Mouse (Mus musculus) megakaryocyte progenitor cell, adult 5-6 weeks (primary cell): ENCODE results near the gene Hs2st1. TPM values are rescaled to one million over a fixed set of nuclear protein-coding genes. Genes with fewer than 3 reads are reported as not detected.

Source experiments
- ATAC-seq: replicated peaks from 2 replicates; pipeline ENCODE4 v1.8.0; 2016; ENCODE audit warnings: mild to moderate bottlenecking, moderate TSS enrichment, inconsistent platforms; ENCODE audit not compliant: poor library complexity
- total RNA-seq, 2 experiments: library from RNA; stranded (forward) in 1 of 2; stranded (reverse) in 1 of 2; fragments of 157-497, 149-512 nt in 1 of 2; fragments of 200-1000 nt in 1 of 2; gene quantifications; 2 replicates each; pipeline versions ENCODE4 v1.2.3 to v1.2.4; 2015 to 2017

Hs2st1 gene
- total RNA-seq, 2 experiments from 2014 or later: 11.8 to 15.7 TPM

DNA sequence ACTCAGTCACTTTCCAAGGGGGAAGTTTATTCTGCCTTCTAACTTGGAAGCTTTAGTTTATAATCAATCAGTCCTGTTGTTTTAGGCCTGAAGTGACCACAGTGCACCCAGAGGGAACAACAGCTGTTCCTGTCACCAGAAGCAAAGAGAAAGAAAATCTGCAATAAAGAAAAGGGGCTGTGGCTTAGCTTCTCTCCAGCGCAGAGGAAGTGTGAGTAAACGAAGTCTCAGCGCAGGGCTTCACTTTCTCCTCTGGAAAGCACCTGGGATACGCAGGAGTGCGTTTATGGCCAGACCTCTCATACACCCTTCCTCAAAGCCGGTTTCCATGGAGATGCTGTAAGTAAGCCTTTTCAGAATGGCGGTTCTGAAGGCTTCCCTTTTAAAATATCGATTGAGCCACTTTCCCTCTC lies 110.7 kb downstream of the Hs2st1 start:
- no peak for ATAC-seq

DNA sequence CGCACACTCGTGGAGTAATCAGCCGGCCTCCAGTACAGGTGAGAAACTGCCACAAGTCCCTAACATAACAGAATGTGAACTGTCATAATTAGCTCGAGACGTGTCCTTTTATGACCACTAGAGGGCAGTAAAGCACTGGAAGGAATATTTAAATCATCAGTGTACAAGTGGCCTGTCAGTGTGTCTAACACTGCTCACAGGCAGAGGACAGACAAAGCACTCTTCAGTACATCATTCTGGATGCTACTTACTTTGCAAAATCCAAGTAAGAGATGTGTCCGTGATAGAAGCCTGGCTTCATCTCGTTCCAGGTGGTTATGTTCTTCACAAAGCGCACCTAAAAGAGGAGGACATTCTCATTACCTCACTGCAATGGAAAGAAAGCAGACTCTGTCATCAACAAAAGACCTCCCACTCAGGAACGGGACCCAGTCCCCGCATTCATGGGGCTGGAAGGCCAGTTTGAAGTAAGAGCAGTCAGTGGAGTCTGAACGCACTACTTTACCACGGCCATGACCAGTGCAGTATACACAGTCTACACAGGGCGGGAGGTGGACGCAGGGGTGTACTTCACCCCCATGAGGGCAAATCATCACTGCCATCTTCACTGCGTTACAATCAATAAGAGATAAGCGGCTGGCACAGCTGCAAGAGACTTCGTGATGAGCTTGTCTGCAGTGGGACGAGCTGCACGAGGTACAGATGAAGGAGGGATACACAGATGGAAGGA lies 116.1 kb downstream of the Hs2st1 start:
- peak; percentile 95 for ATAC-seq

DNA sequence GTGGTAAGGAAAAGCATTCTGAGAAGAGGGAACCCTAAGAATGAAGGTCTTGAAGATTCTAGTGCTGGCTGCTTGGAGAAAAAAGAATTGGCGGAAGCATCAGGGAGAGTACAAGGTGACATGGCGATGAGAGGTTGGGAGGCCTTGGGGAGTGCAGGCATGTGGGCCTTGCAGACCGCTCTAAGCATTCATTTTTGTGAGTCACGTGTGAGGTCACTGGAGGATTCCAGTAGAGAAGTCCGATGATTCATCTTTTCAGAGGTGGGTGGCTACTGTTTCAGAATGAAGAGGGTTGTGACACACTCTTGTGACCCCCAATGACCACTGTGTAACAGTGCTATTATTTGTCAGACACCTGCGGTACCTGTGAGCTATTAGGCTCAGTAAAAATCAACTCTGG lies 121.0 kb downstream of the Hs2st1 start:
- no peak for ATAC-seq

DNA sequence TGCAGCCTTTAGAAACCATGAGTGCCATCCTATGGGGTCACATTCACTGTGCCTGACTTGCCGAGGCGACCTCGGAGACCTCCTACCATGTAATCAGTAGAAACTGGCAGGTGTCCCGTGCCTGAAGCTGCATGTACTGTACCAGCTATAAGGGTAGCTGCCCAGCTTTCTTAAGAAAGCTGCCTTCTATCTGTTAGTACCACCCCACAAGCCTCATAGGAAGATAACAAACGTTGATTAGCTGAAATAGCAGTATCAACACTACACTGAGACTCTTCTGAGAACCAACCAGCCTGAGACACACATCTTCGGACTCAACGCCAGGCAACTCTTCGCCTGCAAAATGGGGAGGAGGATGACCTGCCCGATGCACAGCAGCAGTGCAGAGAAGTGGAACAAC lies 122.1 kb downstream of the Hs2st1 start:
- peak; percentile 90 for ATAC-seq

DNA sequence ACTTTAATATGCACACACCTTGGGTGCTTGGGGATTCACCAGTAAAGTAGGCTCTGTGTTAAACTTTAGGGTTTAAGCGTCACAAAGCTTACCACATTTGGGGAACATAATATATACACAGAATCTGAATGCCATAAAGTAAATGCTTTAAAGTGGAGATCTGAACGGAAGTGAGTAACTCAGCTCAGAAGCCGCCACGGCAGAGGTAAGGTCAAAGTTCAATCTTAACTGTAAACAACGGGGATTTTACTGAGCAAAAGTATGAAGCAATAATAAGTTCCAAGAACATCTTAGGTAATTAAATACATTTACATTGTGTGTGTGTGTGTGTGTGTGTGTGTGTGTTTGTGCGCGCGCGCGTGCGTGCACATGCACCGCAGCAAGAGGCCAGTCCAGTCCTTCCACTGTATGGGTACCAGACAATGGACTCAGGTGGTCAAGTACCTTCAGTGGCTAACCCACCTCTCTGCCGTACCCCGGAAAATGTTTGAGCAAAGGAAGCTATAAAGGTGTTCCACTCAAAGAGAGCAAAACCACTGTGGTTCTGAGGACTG lies 123.8 kb downstream of the Hs2st1 start:
- no peak for ATAC-seq

DNA sequence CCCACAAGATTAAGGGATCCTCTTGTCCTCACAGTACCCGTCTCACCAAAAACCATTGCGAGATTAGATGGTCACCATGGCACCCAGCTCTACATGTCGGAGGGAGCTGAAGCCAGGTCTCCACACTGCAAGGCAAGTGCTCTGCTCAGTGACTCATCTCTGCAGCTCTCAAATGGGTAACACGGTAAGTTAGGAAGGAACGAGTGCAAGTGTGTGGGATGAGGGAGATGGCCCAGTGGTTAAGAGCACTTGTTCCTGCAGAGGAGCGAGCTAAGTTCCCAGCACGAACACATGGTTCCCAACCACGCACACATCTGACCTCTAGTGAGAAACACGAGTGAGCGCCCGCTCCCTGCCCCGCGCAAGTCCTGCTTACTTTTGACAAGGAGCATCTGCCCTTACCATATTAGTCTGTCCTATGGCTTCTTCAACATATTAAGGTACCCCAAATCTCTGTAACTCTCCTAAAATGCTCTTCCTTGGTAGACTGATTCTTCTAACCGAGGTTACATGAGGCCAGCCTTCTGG lies 132.0 kb downstream of the Hs2st1 start:
- ATAC-seq: no peak

DNA sequence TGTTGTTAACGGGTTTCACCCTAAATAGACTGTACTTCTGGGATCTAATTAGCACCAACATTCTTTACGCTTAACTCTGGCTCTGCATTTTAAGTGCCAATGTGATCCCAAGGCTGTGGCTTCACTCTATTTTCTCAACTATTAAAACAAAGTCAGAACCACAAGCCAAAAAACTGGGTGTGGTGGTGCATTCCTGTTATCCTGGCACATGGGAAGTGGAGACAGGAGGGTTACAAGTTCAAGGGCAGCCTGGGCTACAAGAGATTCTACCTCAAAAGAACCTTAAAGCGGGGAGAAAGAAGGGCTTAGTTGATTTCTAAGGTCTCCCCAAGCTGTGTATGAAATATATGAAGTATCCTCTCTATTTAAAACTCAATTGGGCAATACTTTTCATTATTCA lies 133.9 kb downstream of the Hs2st1 start:
- no peak for ATAC-seq

DNA sequence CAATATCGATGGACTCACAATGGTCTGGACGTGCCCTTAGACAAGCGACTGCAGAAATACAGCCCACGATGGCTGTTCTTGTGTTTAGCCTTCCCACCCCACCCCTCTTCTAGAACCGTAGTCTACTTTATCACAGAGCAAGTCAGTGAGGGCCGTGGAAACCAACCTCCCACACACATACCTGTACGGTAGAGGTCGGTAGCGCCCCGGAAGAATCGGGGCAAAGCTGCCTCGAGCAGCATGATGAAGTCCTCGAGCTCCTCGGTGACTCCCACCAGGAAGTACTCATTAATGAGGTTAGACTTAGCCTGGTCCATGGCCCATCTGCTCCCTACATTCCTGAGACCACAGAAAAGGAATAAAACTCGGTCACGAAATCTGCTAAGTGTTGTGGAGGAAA lies 134.7 kb downstream of the Hs2st1 start:
- ATAC-seq: no peak

DNA sequence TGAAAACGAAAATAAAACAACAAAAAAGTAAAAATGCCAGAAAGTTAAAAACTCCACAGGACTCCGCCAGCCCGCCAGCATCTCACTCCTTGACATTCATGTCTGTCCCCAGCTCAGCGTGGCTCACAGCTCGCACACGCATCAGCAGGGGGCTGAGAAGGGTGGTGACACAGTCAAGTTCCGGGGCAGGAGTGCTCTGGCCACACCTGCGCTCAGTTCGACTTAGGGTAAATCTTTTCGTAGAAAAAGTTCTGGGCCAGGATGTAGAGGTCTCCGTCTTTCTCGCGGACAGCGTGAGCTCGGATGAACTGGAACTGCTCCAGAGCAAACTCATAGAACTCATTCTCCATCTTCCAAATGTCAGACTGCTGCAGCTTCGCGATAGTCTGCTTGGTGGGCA lies 135.7 kb downstream of the Hs2st1 start:
- no peak for ATAC-seq

DNA sequence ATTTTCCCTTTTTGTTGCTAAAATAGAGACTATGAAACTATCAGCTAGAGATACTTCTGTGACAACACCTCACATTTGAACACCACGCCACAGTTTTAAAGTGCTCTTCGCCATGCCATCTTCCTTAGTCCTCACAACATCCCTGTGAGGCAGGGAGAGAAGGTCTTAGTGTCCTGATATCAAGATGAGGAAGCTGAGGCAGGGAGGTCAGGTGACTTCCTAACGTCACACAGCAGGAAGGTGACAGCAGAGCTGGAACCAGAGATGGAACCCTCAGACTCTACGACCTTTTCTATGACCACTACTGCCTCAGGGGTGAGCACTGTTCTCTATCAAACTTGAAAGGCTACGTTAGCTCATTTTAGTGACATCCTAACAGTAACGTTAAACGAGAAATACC lies 136.9 kb downstream of the Hs2st1 start:
- no peak for ATAC-seq

DNA sequence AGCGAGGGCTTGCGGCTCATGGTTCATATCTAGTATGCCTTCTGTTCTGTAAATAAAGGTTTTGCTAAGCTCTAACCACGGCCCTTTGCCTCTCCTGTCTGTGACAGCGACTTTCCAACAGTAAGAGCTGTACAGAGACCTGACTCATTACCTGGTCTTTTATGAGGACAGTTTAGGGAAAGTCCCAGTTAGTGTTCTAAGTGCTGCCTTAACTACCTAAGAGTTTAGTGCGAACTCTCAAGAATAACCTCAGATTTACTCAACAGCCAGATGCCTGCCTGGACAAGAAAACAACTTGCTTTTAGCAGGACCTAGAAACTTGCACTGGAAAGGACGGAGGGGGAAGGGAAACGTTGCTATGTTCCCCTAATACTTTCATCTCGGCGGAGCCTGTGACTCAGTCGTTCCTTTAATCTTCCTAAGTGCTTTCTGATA lies 137.8 kb downstream of the Hs2st1 start:
- ATAC-seq: no peak

DNA sequence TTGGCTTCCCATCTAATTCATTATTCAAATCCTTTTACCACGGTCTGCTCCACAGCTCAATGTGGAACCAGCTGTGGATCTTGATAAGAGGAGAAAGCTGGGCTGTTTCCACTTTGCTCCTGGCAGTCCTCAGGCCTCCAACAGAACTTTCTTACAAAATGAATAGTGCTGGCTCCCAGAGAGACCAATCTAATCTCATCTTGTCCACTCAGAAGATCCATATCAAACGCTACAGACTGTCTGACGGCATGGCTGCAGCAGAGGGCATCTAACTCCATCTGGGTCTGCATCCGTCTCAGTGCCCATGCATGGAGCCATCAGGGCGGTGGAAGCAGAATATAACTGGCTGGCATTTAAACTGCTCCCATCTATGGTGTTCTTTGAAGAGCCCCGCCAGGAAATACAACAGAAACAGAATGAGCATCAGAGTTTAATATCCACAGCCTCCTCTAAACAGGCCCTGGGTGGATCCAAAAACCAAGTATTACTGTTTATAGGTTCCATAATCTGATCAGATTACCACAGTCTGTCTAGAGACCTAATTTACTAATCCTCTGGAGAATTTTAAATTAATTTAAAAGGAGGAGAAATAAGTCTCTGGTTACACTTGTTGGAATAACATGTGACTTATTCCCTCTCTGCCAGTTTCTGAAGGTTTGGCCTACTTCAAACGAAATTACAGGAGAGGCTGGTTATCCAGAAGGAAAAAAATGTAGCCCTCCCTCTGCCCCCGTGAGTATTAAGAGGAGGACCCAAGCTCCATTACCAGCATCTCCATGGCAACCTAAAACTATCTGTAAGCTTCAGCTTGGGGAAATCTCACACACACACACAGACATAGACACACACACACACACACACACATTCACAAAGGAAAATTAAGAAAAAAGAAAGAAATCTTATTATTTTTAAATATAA lies 141.2 kb downstream of the Hs2st1 start:
- ATAC-seq: peak; percentile 29; the same call in 1 of the 2 replicates

DNA sequence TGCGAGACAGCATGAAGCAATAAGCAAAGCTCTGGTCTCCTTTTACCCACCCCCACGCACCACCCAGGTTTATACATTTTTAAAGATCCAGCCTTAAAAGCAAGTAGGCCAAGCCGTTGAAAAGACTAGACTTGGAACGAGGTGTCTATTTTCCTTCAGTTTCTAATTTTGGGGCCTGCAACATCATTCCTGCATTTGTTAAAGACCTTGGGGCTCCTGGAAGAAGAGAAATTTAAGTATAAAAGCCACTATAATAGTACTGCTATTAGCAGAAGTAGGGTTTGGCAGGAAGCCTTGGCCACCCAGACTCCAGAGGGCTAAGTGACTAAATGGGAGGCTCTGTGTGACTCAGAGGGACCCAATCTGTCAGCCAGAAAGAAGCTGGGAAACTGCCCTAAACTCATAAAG lies 144.9 kb downstream of the Hs2st1 start:
- no peak for ATAC-seq

DNA sequence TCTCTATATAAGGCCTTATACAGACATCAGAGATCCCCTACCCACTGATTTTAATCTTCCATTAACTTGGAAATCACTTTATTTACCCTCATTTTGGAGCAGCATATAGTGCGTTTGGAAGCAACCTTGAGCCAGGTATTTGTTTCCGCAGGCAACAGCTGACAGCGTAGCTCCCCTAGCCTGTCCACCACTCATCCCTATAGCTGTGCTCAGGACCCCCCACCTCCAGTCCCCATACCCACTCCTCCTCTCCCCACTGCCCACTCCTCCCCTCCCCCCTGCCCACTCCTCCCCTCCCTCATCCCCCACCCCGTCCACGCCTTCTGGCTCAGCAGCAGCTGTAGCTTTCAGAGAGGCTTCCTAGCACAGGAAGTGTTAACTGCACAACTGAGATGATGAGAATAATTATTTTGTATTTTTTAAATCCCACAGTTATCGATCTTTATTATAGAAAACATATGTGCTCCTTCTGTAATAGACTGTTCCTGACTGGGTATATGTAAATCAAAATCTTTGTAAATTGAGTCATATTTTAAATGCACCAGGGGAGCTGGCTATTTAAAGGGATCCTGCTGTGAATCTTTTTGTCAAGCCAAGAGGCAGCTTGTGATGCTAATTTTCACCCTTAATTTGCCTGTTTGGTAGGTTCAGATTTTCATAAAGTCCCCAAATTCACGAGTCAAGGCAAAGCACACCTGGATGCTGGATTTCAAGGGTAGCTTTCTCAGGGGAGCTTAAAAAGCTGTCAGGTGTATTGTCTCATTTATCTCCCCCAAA lies 148.4 kb downstream of the Hs2st1 start:
- no peak for ATAC-seq

DNA sequence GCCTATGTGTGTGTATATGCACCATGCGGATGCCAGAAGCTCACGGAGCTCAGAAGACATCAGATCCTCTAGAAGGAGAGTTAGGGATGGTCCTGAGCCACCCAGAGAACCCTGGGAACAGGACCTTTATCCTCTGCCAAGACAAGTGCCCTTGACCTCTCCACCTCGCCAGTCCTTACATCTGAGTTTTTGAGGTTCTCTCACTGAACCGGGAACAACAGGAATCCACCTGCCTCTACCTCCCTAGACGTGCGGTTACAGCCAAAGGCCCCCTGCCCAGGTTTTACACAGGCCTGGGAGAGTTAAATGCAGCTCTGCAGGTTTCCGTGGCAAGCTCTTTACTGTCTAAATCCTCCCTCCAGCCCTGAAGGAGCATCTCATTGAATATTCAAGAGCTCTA lies 156.2 kb downstream of the Hs2st1 start:
- no peak for ATAC-seq

DNA sequence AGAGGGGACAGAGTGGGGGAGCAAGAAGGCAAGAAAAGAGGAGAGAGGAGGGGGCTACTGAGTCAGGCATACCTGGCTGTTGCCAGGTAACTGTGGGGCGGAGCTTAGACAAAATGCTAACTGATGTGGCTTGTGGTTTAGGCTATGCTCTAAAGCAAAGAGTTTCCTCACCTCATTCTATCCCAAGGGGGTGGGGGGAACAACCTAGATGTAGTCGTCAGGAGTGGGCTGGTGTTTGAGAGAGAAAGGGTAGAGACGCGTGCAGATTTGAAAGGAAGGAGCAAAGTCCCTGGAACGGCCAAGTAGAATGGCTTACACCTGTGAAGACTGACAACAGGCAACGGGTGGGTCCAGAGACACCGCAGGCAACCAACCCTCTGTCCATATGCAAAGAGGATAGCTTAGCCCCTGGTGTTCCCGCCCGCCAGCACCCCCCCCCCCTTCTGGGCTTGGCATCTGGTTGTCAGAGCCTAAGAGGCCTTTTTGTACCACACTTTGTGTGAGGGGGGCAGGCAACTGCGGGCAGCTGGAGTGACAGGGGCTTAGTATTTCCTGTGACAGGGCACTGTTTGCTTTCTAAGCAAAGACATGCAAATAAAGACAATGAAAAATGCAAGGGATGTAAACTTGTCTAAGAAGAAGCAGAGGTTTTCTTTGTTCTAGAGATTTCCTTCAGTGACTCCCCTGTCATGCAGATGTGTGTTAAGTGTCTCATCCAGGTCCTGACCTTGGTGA lies 157.3 kb downstream of the Hs2st1 start:
- ATAC-seq: no peak

DNA sequence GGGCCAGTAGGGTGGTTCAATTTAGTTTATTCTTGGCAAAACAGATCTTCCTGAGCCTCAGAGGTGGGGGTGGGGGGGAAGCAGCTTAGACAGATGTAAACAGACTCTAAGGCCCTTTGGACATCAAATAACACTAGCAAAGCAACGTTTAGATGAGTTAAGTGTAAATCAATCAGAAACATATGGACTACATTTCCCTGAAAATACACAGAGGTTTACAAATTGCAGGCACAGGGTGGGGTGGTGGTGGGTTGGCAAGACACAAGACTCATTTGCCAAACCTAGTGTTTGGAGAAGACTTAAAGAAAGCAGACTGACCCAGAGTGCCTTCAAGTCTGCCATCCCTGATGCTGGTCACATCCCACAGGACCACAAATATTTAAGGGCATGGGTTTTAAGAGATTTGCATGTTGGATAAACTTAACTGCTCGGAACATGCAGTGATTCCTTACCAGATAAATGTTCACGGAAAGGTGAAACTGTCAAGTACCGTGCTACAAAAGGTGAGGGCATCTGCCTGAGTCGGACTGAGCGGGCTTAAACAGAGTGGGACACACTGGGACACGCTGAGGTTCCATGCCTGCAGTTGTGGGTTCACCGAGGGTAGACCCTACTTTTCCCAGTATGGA lies 158.2 kb downstream of the Hs2st1 start:
- no peak for ATAC-seq

DNA sequence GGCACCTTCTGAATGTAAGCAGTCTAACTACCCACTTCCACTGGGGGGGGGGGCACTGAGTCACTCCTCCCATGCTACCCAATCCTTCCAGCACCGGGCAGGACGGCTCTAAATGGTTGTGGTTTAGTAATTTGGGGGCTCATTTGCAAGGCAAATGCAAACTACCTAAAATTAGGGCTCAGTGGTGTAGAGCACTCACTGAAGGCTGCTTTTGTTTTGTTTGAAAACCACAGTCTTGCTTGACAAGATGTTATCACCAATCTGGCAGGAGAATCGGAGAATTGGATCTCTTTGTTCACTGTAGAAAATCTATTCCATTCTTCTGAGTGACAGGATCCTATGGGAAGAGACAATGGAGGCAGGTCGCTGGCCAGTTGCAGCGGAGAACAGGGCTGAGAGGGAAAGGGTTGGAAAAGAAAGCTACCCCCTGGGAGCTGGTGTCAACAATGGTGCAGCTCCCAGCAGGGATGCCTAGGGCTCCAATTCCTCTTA lies 158.9 kb downstream of the Hs2st1 start:
- ATAC-seq: peak; percentile 42

DNA sequence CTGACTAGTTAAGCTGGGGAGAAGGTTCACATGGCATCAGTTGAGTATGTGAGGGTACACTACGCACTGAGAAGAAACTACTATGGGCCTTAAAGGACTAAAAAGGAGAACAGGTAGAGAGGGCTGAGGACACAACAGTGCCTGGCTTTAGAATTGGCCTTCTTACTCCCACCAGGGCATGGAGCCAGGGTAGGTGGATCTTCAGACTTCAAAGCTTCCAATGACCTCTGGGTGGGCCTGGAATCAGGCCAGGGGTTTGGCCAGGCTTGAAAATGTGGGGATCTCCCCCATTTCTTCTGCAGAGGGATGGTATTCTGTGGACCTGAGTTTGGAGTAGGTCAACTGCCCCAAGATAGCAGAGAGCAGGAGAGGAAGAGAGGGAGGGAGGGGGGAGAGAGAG lies 161.0 kb downstream of the Hs2st1 start:
- no peak for ATAC-seq
